Mouse (Mus musculus) layer of hippocampus, adult 2 months (tissue): ENCODE measurements around the gene Rnf31. TPM values are rescaled to one million over a fixed set of nuclear protein-coding genes. Genes with fewer than 3 reads are reported as not detected.

Experiments
- DNase-seq, 2 experiments: peaks; one replicate each; pipeline ENCODE4 v3.0.0; 2022; ENCODE audit warnings: low spot score in 2 of 2
- H3K27ac ChIP-seq: fragments of 200-600 bp; 2 replicates; pipeline ENCODE4 v1.8.1; 2022
- H3K4me3 ChIP-seq: fragments of 200-600 bp; 2 replicates; pipeline ENCODE4 v1.8.1; 2022; ENCODE audit warnings: mild to moderate bottlenecking
- CTCF ChIP-seq: fragments of 200-600 bp; conservative IDR thresholded peaks from 2 replicates; pipeline ENCODE4 v1.8.1; 2022; ENCODE audit warnings: antibody characterized with exemption, mild to moderate bottlenecking, moderate library complexity
- total RNA-seq, 2 experiments: library from RNA; stranded (reverse); gene quantifications; 2 replicates each; pipeline ENCODE4 v1.2.3; 2021

Rnf31 gene
- total RNA-seq, 2 experiments from 2014 or later, result 46.3 to 47.0 TPM

DNA sequence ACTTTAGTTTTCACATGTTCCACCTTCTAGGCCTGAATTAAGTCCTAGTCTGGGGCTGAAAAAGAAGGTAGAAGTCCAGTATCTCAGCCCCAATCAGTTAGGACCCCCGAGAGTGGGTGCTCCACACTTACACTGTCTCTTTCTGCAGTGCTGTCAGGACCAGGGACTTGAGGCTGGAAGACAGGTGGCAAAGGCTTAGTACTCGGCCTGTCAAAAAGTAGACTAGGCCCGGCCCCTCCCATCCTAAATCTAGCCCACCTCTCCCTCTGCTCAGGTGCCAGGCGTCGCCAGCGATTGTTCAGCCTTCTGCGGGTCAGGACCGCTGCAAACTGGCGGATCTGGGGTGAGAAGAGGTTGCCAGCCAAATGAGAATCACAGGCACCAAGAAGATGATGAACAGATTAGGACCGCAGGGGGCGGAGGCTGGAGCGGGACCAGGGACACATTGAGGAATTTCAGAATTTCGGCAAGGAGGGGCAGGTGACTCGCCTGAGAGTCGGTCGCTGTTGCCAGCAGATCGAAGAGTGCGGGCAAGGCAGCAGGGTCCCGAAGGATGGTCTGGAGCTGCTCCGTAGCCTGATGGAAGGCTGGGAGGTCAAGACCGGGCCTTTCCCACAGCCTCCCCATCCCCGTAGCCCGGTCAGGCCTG, 43.5 kb downstream of the Rnf31 start:
- peak in 1 of 2 experiments; percentile 35 for DNase-seq
- Histone ChIP-seq H3K27ac (peak overlapping the region; percentile 88), H3K4me3 (peak overlapping the region; percentile 80)
- TF ChIP-seq CTCF, result no peak; the same call in 1 of the 2 replicates

DNA sequence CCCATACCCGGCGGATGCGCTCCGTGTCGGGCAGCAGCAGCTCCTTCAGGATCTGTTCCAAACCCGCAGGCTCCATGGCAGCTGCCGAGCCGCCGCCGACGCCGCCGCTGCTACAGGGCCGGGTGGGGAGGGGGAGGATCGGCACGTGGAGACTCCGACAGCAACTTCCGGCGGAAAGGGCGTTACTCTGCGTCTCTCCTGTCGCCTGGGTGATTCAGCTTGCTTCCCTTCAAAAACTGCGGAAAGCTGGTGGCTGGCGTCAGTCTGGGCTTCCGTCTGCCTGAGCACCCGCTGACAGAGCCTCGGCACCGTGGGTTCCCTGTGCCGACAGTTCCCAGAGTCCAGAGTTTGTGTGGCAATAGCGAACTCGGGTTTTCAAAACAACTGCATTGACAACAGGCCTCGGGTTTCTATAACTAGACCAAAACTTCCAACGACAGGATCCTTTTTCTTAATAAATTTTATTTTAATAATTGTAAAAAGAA, 44.1 kb downstream of the Rnf31 start, which contains the start of gene Ipo4:
Gene Ipo4, minus strand, starts transcription at position 435 of the 485 bp plus-strand sequence.
- DNase-seq, result peak; percentile 89 to 92
- TF ChIP-seq CTCF, result no peak
- H3K27ac ChIP-seq, result peak within 1 kb of the TSS; percentile 88
- H3K4me3 ChIP-seq, result peak within 1 kb of the TSS; percentile 80

DNA sequence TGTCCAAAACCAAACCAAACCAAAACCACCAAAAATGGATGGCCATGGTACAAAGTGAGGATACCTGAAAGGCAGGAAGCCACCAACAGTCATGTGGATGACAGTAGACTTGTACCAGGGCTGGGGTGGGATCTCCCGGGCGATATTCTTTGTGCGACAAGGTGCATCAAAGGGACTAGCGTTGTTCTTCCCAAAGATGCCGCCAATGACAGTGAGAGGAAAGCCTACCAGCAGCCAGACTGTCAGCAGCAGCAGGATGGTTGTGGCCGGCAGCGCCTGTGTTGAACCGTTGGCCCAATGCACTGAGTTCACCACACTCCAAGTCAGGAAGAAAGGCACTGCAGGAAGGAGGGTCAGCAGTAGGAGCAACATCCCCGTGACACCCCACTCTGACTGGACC, 46.3 kb downstream of the Rnf31 start, which contains the start of gene Gm49378:
Gene Gm49378, minus strand, starts transcription at position 101 of the 400 bp plus-strand sequence.
- Histone ChIP-seq H3K4me3 (no peak within 1 kb of the TSS), H3K27ac (no peak within 1 kb of the TSS)
- no peak for DNase-seq
- TF ChIP-seq CTCF, result no peak

DNA sequence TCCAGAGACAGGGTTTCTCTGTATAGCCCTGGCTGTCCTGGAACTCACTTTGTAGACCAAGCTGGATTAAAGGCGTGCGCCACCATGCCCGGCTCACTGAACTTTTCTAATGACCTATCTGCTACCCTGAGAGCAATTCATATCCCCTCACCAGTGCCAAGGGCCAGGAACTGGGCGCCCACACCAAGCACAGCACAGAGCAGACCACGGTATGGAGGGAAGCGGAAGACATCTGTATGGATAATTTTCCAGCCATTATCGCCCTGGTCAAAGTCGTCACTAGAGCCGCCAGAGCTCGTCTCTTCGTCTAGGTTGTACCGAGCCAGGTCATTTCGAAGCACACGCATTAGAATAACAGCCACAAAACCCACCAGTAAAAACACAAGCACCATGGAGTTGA, 49.3 kb downstream of the Rnf31 start:
- Histone ChIP-seq H3K27ac (no peak overlapping the region), H3K4me3 (no peak overlapping the region)
- TF ChIP-seq CTCF, result no peak
- DNase-seq, result no peak

DNA sequence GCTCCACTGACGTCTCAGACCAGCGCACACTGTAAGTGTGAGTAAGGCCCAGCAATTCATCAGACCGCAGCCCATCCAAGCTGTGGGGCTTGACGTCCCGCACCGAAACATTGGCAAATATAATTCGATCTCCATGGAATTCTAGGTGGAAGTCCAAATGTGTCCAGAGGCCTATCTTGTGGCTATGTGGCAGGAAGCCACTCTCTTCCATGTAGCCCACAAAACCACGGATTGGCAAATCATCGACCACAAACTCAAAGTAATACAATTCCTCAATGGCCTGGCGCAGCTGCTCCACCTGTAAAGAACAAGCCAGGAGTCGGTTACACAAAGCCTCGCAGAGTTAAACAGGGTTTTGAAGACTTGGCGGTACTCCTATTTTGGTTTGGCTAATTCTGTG, 49.8 kb downstream of the Rnf31 start:
- no peak for TF ChIP-seq CTCF
- no peak overlapping the region for H3K27ac ChIP-seq
- no peak for DNase-seq
- H3K4me3 ChIP-seq, result no peak overlapping the region

DNA sequence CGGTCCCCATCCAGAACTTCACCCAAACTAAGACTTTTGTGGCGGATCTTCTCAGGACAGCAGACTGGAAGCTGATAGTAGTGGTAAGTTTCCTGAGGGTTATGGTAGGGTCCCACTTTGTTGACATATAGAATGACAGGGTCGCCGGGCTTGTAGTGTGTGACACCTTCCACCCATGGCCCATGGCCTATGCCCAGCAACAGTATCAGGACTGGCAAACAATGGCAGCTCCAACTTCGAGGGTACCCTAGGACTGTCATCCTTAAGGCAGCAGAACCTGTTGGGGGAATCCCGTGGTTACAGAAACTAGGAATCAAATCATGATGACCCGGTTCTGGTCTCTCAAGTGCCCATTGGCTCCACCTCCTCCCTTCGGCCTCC, 51.2 kb downstream of the Rnf31 start:
- Histone ChIP-seq H3K27ac (peak overlapping the region; percentile 100), H3K4me3 (peak overlapping the region; percentile 88)
- DNase-seq, result no peak
- TF ChIP-seq CTCF, result no peak

DNA sequence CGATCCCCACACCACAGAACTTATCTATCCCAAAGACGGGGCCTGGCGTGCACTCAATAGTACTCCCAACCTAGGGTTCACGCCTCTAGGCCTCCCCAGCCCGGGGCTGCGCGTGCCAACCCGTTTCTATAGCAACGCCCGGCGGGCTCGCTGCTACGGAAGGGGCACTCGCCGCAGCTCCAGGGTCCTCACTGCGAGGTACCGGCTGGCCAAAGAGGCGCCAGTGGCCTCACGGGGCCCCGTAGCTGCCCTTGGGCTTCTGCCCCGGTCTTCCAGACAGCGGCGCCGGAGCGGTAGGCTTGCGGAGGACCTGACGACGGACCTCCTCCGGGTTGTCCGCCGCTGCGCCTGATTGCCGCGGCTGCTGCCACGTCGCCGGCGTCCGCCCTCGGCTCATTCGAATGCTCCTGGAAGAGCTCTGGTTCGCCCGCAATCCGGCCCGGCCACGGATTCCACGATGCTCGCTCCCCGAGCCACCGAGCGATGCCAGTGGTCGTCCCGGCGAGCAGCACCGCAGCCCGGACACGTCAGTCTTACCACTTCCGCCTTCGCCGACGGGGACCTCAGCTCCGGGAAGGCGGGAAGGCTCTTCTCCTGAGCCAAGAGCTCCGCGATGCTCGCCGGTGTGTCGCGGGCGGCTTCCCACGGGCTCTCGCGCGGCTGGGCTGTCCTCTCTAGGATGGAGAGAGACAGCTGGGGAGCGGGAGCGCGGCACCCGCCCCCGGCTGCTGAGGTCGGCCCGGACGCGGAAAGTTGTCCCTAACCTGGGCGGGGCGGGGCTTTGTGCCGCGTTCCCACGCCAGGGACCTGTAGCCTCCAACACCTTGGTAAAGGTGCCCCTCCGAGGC, 51.8 kb downstream of the Rnf31 start, which contains the start of gene Tm9sf1:
Gene Tm9sf1, minus strand, starts transcription at position 747 of the 848 bp plus-strand sequence.
- H3K4me3 ChIP-seq, result peak within 1 kb of the TSS; percentile 88
- TF ChIP-seq CTCF, result no peak

DNA sequence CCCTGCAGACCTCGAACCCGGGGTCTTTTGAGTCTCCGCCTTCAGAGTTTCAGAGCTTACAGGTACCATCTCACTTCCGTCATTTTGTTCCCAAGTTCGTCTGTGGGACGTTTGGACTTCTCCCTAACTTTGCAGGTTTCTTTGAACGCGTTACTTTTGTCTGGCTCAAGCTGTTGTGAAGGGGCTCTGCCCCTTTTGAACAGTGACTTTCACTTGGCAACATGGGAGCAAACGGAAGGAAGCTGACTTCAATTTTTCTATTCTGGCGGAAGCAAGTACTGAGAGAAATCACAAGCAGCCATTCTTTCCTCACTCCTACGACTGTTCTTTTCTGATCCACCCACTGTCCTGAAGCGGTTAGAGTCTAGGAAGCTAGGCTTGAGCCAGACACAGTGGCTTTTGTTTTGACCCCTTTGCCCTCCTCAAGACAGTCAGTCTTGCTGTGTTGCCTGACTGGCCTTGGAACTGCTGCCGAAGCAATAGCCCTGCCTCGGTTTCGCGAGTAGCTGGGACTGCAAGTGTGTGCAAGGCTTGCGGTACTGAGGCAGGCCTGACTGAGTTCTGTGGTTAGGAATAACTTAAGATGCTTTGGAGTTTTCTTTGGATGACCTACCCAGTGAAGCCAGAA, 52.9 kb downstream of the Rnf31 start:
- no peak for TF ChIP-seq CTCF
- peak overlapping the region; percentile 88 for H3K4me3 ChIP-seq
- no peak for DNase-seq
- peak overlapping the region; percentile 28; the same call in 1 of the 2 replicates for H3K27ac ChIP-seq

More for the DNA sequence above, 51.8 kb downstream of the Rnf31 start, which contains the start of gene Tm9sf1:
- DNase-seq, result peak; percentile 73 to 79
- peak within 1 kb of the TSS; percentile 100 for H3K27ac ChIP-seq

DNA sequence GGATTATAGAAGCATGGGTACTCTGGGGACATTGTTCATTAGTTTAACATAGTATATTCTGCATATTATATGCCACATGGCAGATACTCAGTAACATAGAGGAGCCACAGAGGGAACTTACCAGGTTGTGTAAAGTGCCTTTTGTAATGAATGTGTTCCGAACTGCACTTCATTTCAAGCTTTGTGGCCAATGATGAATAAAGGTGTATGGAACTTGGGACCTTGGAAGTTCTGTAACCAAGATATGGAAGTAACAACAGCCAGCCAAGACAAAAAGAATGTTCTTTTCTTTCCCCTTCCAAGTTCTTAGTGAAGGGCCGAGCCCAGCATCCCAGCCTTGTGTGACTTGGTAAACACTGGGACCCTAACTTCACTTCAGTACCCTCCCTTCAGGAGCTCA, 58.4 kb downstream of the Rnf31 start, which contains the start of gene Tssk4:
Gene Tssk4, plus strand, starts transcription at position 301 of the 400 bp plus-strand sequence.
- no peak for DNase-seq
- no peak within 1 kb of the TSS for H3K4me3 ChIP-seq
- TF ChIP-seq CTCF, result no peak
- H3K27ac ChIP-seq, result no peak within 1 kb of the TSS

DNA sequence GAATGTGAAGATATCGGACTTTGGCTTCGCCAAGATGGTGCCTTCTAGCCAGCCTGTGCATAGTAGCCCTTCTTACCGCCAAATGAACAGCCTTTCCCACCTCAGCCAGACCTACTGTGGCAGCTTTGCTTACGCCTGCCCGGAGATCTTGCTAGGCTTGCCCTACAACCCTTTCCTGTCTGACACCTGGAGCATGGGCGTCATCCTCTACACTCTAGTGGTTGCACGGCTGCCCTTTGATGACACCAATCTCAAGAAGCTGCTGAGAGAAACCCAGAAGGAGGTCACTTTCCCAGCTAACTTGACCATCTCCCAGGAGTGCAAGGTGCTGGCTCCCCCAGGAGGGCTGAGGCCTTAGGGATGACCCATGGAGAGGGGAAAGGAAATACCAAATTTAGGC, 60.0 kb downstream of the Rnf31 start:
- no peak for DNase-seq
- Histone ChIP-seq H3K27ac (peak overlapping the region; percentile 82; the same call in 1 of the 2 replicates), H3K4me3 (no peak overlapping the region)
- TF ChIP-seq CTCF, result no peak

Other genes starting within 250 kb of the Rnf31 start
- 10 to 100 TPM; 18.6 to 23.7 TPM for gene Dhrs4, start 113.0 kb upstream of the Rnf31 start, total RNA-seq
- 10 to 100 TPM; 57.9 to 64.4 TPM for gene Carmil3, start 101.1 kb upstream of the Rnf31 start, total RNA-seq
- 100 to 1,000 TPM; 723 to 730 TPM for gene Cpne6, start 81.3 kb upstream of the Rnf31 start, total RNA-seq
- 1 to 10 TPM; 2.2 to 3.6 TPM for gene Nrl, start 66.7 kb upstream of the Rnf31 start, total RNA-seq
- 10 to 100 TPM; 45.0 to 47.6 TPM for gene Pck2, start 51.4 kb upstream of the Rnf31 start, total RNA-seq
- gene Dcaf11, start 31.7 kb upstream of the Rnf31 start, total RNA-seq, result 10 to 100 TPM; 84.2 to 87.6 TPM
- under 1 TPM in 1 of 2 experiments, not detected in 1; 0.92 TPM for gene A730061H03Rik, start 31.3 kb upstream of the Rnf31 start, total RNA-seq
- not detected for gene Fitm1, start 16.1 kb upstream of the Rnf31 start, total RNA-seq
- gene Psme1, start 13.6 kb upstream of the Rnf31 start, total RNA-seq, result 10 to 100 TPM; 55.5 to 61.2 TPM
- gene Emc9, start 6.4 kb upstream of the Rnf31 start, total RNA-seq, result 10 to 100 TPM; 43.5 to 49.7 TPM
- 10 to 100 TPM; 45.2 to 60.4 TPM for gene Psme2, start 595 bp upstream of the Rnf31 start, total RNA-seq
- 10 to 100 TPM; 11.6 to 12.1 TPM for gene Irf9, start 11.9 kb downstream of the Rnf31 start, total RNA-seq
- 1 to 10 TPM; 1.9 to 2.5 TPM for gene Rec8, start 26.3 kb downstream of the Rnf31 start, total RNA-seq
- 100 to 1,000 TPM; 139 to 142 TPM for gene Ipo4, start 44.2 kb downstream of the Rnf31 start, total RNA-seq
- gene Gm49378, start 46.2 kb downstream of the Rnf31 start, total RNA-seq, result 1 to 10 TPM; 2.6 to 6.5 TPM
- gene Tm9sf1, start 52.1 kb downstream of the Rnf31 start, total RNA-seq, result 10 to 100 TPM; 40.4 to 45.8 TPM
- 1 to 10 TPM in 1 of 2 experiments, under 1 TPM in 1; 0.96 to 1.6 TPM for gene Tssk4, start 58.5 kb downstream of the Rnf31 start, total RNA-seq
- 10 to 100 TPM; 51.2 to 55.4 TPM for gene Mdp1, start 68.8 kb downstream of the Rnf31 start, total RNA-seq
- gene Gmpr2, start 80.2 kb downstream of the Rnf31 start, total RNA-seq, result 10 to 100 TPM; 26.0 to 26.1 TPM
- gene Nedd8, start 80.4 kb downstream of the Rnf31 start, total RNA-seq, result 100 to 1,000 TPM; 301 to 309 TPM
- 10 to 100 TPM; 15.2 to 16.2 TPM for gene Tinf2, start 90.1 kb downstream of the Rnf31 start, total RNA-seq
- gene Tgm1, start 122.2 kb downstream of the Rnf31 start, total RNA-seq, result not detected
- 10 to 100 TPM; 44.9 to 49.5 TPM for gene Rabggta, start 130.6 kb downstream of the Rnf31 start, total RNA-seq
- gene Dhrs1, start 154.0 kb downstream of the Rnf31 start, total RNA-seq, result 10 to 100 TPM; 82.4 to 91.1 TPM
- 10 to 100 TPM; 11.8 to 13.1 TPM for gene Nop9, start 154.0 kb downstream of the Rnf31 start, total RNA-seq
- 1 to 10 TPM; 1.4 to 1.6 TPM for gene Cideb, start 166.8 kb downstream of the Rnf31 start, total RNA-seq
- under 1 TPM in 1 of 2 experiments, not detected in 1; 0.22 TPM for gene Ltb4r2, start 169.7 kb downstream of the Rnf31 start, total RNA-seq
- not detected for gene Ltb4r1, start 174.3 kb downstream of the Rnf31 start, total RNA-seq
- gene Adcy4, start 192.4 kb downstream of the Rnf31 start, total RNA-seq, result 1 to 10 TPM; 4.4 to 5.6 TPM
- 1 to 10 TPM; 1.2 to 2.9 TPM for gene Ripk3, start 197.2 kb downstream of the Rnf31 start, total RNA-seq
- gene Nfatc4, start 231.4 kb downstream of the Rnf31 start, total RNA-seq, result 1 to 10 TPM; 2.6 TPM